Mouse (Mus musculus) bone marrow macrophage, adult 2 months (primary cell): ENCODE measurements at regions not wholly inside any gene's neighbourhood (a gene's known extent, or its start where the extent isn't known, plus 50 kb on each side); places are given as distances from the start of the nearest gene placed in this dataset.

ENCODE experiments used
- H3K27ac ChIP-seq: 2 replicates; pipeline ENCODE4 v1.5.1; 2012; ENCODE audit warnings: low read depth, low read length; ENCODE audit not compliant: insufficient read depth
- H3K4me1 ChIP-seq: 2 replicates; pipeline ENCODE4 v1.6.1; 2012; ENCODE audit warnings: low read length; ENCODE audit not compliant: control insufficient read depth, insufficient read depth
- H3K4me3 ChIP-seq: 2 replicates; pipeline ENCODE4 v1.5.1; 2012; ENCODE audit warnings: mild to moderate bottlenecking, low read length, moderate library complexity; ENCODE audit not compliant: insufficient read depth
- CTCF ChIP-seq: IDR thresholded peaks from 2 replicates; pipeline ENCODE4 v1.5.1; 2012; ENCODE audit warnings: low read depth, mild to moderate bottlenecking, low read length, moderate library complexity
- POLR2A ChIP-seq: IDR thresholded peaks from 2 replicates; pipeline ENCODE4 v1.6.1; 2012; ENCODE audit warnings: mild to moderate bottlenecking, low read depth, low read length, borderline replicate concordance

DNA sequence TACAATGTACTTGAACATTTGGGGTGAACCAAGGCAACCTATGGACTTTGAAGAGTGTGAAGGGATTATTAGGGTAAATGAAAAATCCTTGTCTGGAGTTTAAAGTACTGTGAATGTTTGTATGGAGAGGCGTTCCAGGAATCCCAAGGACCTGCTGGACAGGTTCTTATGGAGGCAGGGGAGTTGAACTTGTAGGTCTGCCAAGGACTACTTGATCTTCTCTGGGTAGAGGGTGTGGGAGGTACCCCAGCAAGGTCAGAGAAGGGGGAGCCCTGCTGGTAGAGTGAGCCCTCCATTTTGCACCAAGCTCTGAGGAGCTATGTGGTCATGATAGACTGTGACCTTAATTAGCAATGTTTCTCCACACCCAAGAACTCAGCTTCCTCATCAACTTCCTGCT is 253.7 kb upstream of the Plpp4 start:
- H3K4me1 ChIP-seq: no peaks in the 10 kb centered on the region
- no peak overlapping the region for H3K4me3 ChIP-seq
- H3K27ac ChIP-seq: no peak overlapping the region
- no peak for TF ChIP-seq CTCF
- no peak for TF ChIP-seq POLR2A

DNA sequence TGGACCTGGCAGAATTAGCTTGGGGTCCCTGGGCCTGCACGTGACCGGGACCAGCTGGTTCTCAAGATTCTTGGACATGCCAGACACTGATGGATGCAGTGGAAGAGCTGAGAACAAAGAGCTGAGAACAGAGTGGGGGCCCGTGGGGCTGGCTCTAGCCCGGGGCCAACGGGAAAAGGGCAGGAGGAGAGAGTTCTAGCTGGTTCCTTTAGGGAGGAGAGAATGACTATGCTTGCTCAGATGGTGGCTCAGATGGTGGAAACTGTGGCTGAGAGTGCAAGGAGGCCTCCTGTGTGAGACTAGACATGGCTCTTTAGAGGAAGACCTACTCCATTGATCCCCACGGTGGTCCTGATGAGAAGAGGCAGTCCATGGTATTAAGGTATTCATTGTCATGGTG is 240.5 kb upstream of the Plpp4 start:
- H3K4me3 ChIP-seq: no peak overlapping the region
- no peaks in the 10 kb centered on the region for H3K4me1 ChIP-seq
- no peak overlapping the region for H3K27ac ChIP-seq
- TF ChIP-seq CTCF (no peak), POLR2A (no peak)

DNA sequence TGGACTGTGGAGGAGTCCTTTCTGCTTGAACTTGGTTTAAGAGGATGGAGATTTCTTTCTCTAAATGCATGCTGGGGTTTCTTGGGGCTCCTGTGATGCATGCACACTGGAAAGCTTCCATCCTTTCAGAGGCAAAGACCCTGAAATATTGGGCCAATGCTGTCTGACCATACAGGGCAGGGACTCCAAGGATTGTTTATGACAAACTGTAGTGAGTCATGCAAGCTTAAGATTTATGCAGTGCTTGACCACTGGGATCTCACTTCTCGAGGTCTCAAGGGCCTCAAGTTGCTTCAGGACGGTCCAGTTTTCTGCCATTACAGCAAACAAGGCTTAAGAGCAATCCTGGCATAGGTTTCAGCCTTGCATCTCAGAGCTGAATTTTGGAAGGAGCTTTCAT is 229.7 kb upstream of the Plpp4 start:
- no peak for TF ChIP-seq POLR2A
- TF ChIP-seq CTCF: no peak
- no peaks in the 10 kb centered on the region for H3K4me1 ChIP-seq
- no peak overlapping the region for H3K27ac ChIP-seq
- no peak overlapping the region for H3K4me3 ChIP-seq

DNA sequence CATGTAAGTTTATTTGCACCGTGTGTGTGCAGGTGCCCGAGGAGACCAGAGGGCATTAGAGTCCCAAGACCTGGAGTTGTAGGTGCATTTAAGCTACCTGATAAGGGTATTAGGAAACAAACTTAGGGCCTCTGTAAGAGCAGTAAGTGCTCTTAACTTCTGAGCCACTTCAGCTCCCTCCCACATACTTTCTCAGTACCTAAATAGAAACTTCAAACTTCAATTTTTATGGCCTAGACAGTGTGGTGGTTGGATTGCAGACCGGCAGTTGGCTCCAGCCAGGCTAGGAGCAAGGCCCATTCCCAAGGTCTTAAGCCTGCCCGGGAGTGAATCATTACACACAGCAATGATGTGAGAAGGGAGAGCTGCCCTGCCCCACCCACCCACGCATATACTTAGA is 208.8 kb upstream of the Plpp4 start:
- Histone ChIP-seq H3K4me1 (no peaks in the 10 kb centered on the region), H3K4me3 (no peak overlapping the region), H3K27ac (no peak overlapping the region)
- TF ChIP-seq POLR2A (no peak), CTCF (no peak)

DNA sequence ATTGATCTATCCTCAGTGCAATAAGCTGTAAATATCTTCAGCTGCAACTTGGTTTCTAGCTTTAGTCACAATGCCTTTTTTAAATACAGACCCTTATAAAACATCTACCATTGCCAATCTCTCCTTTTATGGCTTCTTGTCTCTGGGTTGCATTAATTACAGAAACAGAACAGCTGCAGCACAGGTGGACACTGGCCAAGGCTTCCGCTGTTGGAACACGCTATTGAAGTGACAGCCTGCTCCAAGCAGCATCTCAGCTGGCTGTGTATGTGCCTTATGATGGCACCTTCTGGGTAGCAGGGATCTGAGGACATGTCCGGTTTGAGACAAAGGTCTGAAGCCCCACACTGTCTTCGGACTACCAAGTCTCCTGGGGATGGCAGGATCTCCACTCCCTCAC is 207.1 kb upstream of the Plpp4 start:
- Histone ChIP-seq H3K4me1 (no peaks in the 10 kb centered on the region), H3K4me3 (no peak overlapping the region), H3K27ac (no peak overlapping the region)
- TF ChIP-seq CTCF (no peak), POLR2A (no peak)

DNA sequence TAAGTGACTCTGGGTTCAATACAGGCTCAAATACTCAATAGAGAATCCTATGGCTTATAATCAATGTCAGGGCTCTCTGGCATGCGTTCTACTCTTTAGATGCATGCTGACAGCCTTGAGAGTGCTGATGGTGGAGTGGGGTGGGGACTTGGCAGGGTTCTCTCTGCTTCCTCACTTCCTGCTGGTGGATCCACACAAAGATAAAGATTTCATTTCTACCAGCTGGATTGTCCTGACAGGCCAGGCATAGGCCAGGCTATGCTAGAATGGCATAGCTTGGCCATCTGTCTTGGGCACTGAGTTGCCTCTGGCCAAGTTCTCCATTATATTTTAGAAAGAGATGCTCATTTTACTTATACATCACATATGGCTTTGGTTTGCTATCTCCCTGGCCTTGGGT is 206.2 kb upstream of the Plpp4 start:
- Histone ChIP-seq H3K4me1 (no peaks in the 10 kb centered on the region), H3K4me3 (no peak overlapping the region), H3K27ac (no peak overlapping the region)
- TF ChIP-seq CTCF (no peak), POLR2A (no peak)

DNA sequence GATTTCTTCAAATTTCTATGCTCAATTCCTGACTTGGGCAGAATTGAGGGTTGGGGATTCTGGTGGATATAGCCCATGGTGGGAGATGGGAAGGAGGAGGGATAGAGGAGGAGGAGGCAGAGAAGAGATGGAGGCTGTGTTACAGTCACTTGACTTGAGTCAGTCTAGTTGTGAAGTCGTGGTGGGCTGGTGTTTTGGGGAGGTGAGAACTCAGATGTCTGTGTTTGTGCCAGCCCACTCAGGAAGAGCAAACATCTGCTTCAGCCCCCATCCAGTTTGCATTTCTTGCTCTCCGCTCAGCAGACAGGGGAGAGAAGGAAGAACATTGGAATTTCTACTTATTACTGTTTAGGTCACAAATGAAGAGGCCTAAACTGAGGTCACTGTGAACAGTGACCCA is 189.9 kb upstream of the Plpp4 start:
- Histone ChIP-seq H3K4me3 (no peak overlapping the region), H3K27ac (no peak overlapping the region), H3K4me1 (no peaks in the 10 kb centered on the region)
- no peak for TF ChIP-seq CTCF
- TF ChIP-seq POLR2A: no peak

DNA sequence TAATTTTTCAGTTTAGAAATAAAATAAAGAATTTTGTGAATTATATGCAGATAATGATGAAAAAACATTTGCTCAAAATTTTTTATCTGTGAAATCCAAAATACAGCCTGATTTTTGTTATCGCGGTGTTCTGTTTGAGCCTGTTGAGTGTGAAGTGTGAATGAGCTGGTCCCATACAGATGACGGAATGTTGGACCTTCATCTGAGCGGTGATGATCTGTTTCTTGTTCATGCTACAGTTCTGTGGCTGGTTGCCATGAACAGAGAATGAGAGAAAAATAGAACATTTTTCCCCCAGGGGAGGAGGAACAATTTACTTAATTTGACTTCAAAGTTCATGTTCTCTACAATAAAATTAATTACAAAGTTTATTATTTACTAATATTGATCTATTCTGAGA is 188.7 kb upstream of the Plpp4 start:
- Histone ChIP-seq H3K4me1 (no peaks in the 10 kb centered on the region), H3K27ac (no peak overlapping the region)
- TF ChIP-seq POLR2A (no peak), CTCF (no peak)

DNA sequence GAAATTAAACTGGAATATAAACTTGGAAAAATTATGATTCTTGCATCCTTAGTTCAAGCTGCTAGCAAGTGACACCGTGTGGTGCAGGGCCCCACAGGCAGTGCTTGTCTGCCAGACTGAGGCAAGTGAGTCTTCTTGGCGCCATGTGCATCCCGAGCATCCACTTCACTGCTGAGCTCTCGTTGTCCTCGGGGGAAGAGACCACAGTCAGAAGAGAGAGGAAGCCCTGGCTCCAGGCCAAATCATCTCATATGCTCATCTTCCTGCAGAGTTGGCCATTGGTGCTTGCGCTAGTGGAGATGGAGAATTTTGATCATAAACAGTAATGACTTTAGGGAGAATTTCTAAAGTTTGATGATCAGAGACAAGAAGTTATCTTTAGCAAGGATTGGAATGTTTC is 177.0 kb upstream of the Plpp4 start:
- TF ChIP-seq CTCF (no peak), POLR2A (no peak)
- no peaks in the 10 kb centered on the region for H3K4me1 ChIP-seq
- no peak overlapping the region for H3K27ac ChIP-seq
- no peak overlapping the region for H3K4me3 ChIP-seq

More for the DNA sequence above, 188.7 kb upstream of the Plpp4 start:
- H3K4me3 ChIP-seq: no peak overlapping the region

DNA sequence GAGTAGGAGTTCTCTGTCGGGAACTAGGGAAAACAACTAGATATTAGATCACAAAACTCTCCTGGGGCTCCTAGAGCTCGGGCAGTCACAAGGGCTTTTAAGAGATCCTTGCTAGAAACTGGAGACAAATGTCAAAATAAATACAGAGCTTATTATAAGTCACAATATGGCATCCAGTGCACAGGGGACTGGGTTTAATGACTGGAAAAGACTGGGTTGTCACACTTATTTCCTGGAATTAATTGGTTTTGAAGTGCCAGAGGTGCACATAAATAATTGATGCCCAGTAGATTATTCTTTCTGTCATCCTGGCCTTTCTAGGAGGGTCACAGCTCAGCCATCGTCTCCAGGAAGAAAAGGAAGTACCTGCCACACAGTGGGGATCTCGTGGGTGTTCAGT is 165.4 kb upstream of the Plpp4 start:
- no peak overlapping the region for H3K4me3 ChIP-seq
- TF ChIP-seq POLR2A (no peak), CTCF (no peak)
- no peak overlapping the region for H3K27ac ChIP-seq
- H3K4me1 ChIP-seq: no peaks in the 10 kb centered on the region

DNA sequence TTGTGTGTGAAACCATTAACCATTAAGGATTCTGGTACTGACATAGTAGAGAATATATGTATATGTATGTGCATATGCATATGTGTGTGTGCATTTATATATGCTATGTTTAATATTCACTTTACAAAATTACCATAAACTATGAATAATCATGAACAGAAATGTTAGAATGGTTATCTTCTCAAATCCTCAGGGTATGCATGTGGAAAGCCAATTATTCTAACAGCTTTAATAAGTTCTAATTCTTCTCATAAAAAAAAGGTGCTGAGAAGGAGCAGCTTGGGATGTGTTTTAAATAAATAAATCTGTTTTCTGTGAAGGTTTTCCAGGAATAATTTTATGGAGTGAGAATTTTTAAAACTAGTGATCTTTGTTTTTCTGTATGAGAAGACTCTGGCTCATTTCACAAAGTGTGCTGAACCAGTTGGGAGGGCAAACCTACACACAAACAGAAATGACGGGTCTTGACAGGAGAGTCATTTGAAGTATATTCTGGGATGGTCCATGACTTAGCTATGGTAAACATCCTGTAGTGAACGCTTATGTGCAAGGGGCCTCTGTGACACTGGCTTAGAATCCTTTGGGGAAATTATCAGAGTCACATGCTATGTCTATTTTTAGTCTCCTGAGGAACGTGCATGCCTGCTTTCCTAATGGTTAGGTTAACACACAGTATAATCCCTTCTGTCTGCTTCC is 160.3 kb upstream of the Plpp4 start:
- no peak overlapping the region for H3K27ac ChIP-seq
- no peaks in the 10 kb centered on the region for H3K4me1 ChIP-seq
- no peak overlapping the region for H3K4me3 ChIP-seq
- TF ChIP-seq CTCF (no peak), POLR2A (no peak)
